Mouse (Mus musculus): ENCODE data around the gene Hist1h1t. TPM values are rescaled to one million over a fixed set of nuclear protein-coding genes. Genes with fewer than 3 reads are reported as not detected.
"Not testable (repeated sequence)": the region's sequence is repeated elsewhere in the genome, so short reads cannot be mapped to it uniquely, and the experiment has no call there.

The Hist1h1t gene
- polyA plus RNA-seq, 1 experiment, result 0.11 TPM

GRCm38 (mm10) chr13:23683755-23684281 lies 11.8 kb upstream of the Hist1h1t start, which contains the start of the genes Hist1h2ac and Hist1h2bc:
Gene Hist1h2ac, minus strand, starts transcription at chr13:23683948.
Gene Hist1h2bc, plus strand, starts transcription at chr13:23684199.
- peak; percentile 78 for DNase-seq
- H3K27ac ChIP-seq (ENCODE audit: control insufficient read depth, insufficient read depth, low read length), result peak within 1 kb of the TSS; percentile 100
- no peaks in the 10 kb centered on the region for H3K27me3 ChIP-seq (ENCODE audit: control insufficient read depth, insufficient read depth, low read length)
- TF ChIP-seq CTCF (IDR thresholded peaks at IDR 0.05; ENCODE audit: borderline replicate concordance, control insufficient read depth, extremely low read depth, insufficient read depth, low read length, poor library complexity), result peak; percentile 29; the same call in 1 of the 2 replicates
- TF ChIP-seq POLR2A (IDR thresholded peaks at IDR 0.05; ENCODE audit: control insufficient read depth, extremely low read depth, insufficient read depth, low read length, poor library complexity), result no peak
- peaks cover 3% of the 10 kb centered on the region; the same call in 1 of the 2 replicates for H3K4me1 ChIP-seq (replicated peaks; ENCODE audit: control insufficient read depth, insufficient read depth, low read length)
- under 1% methylated on average over 29 of the region's 32 CpGs for WGBS
- peak within 1 kb of the TSS; percentile 75 for H3K4me3 ChIP-seq (ENCODE audit: control insufficient read depth, insufficient read depth, low read length)
- no peaks in the 10 kb centered on the region for H3K36me3 ChIP-seq (ENCODE audit: control insufficient read depth, insufficient read depth, low read length)

DNA sequence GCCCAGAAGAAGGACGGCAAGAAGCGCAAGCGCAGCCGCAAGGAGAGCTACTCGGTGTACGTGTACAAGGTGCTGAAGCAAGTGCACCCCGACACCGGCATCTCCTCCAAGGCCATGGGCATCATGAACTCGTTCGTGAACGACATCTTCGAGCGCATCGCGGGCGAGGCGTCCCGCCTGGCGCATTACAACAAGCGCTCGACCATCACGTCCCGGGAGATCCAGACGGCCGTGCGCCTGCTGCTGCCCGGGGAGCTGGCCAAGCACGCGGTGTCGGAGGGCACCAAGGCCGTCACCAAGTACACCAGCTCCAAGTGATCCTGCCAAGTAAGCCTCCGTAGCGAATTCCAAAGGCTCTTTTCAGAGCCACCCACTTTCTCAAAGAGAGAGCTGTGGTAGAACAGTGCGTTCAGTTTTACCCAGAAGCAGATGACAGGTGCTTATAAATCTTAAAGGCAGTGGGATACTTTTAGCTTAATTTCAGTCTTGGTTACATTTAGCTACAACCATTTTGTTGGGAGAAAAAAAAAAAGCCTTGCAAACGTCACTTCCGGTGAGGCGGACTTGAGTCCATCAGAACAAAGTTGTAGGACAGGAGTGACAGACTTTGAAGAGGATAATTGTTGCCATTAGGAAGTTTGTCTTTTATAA lies 11.2 kb upstream of the Hist1h1t start:
- under 1% methylated on average over 18 of the region's 37 CpGs for WGBS
- Histone ChIP-seq H3K27ac (ENCODE audit: control insufficient read depth, insufficient read depth, low read length) (peak overlapping the region; percentile 100), H3K4me3 (ENCODE audit: control insufficient read depth, insufficient read depth, low read length) (peak overlapping the region; percentile 75)
- not testable (repeated sequence) for H3K4me1 ChIP-seq (replicated peaks; ENCODE audit: control insufficient read depth, insufficient read depth, low read length); H3K27me3 ChIP-seq (ENCODE audit: control insufficient read depth, insufficient read depth, low read length); H3K36me3 ChIP-seq (ENCODE audit: control insufficient read depth, insufficient read depth, low read length)
- peak; percentile 78; the same call in 1 of the 2 replicates for TF ChIP-seq POLR2A (IDR thresholded peaks at IDR 0.05; ENCODE audit: control insufficient read depth, extremely low read depth, insufficient read depth, low read length, poor library complexity)
- DNase-seq, result peak; percentile 50

DNA sequence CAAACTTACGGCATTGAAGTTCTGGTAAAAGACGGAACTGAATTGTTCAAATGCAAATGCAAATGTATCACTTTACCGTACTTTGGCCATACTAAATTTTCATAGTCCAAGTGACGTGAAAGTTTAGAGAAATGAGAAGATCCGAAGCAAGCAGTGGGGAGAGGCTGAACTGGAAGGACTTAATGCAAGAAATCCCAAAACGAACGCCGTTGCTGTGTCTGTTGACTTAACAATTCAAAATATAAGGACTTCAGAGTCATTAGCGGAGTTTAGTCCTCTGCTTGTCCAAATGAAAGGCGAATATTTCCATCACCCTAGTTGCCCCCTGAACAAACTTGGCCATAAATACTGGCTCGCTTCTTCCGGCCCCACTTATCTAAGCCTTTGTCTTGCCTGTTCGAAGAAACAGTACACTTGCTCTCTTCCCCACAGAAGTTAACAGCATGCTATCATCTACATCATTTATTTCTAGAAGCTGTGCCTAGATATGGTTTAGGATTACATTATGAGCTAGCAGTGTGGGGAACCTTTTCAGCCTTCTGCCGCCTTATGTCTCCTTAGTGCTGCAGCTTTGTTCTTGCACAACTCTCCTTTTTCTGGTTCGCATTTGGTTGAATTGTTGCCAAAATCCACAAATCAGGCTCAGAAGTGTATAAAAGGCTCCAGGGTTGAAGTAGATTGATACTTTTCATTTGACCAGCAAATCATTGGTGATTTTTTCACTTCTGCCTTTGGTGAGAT lies 10.3 kb upstream of the Hist1h1t start:
- no peaks in the 10 kb centered on the region for H3K27me3 ChIP-seq (ENCODE audit: control insufficient read depth, insufficient read depth, low read length)
- peaks cover 3% of the 10 kb centered on the region; the same call in 1 of the 2 replicates for H3K4me1 ChIP-seq (replicated peaks; ENCODE audit: control insufficient read depth, insufficient read depth, low read length)
- H3K4me3 ChIP-seq (ENCODE audit: control insufficient read depth, insufficient read depth, low read length), result no peak overlapping the region
- no peaks in the 10 kb centered on the region for H3K36me3 ChIP-seq (ENCODE audit: control insufficient read depth, insufficient read depth, low read length)
- peak overlapping the region; percentile 33; the same call in 1 of the 2 replicates for H3K27ac ChIP-seq (ENCODE audit: control insufficient read depth, insufficient read depth, low read length)
- no peak for DNase-seq
- 3% methylated on average over 15 of the region's 15 CpGs for WGBS
- TF ChIP-seq POLR2A (IDR thresholded peaks at IDR 0.05; ENCODE audit: control insufficient read depth, extremely low read depth, insufficient read depth, low read length, poor library complexity), result no peak
- no peak for TF ChIP-seq CTCF (IDR thresholded peaks at IDR 0.05; ENCODE audit: borderline replicate concordance, control insufficient read depth, extremely low read depth, insufficient read depth, low read length, poor library complexity)

GRCm38 (mm10) chr13:23685966-23686365 lies 9.6 kb upstream of the Hist1h1t start:
- TF ChIP-seq CTCF (IDR thresholded peaks at IDR 0.05; ENCODE audit: borderline replicate concordance, control insufficient read depth, extremely low read depth, insufficient read depth, low read length, poor library complexity) (no peak), POLR2A (IDR thresholded peaks at IDR 0.05; ENCODE audit: control insufficient read depth, extremely low read depth, insufficient read depth, low read length, poor library complexity) (no peak)
- 40% methylated on average over 4 of the region's 4 CpGs for WGBS

DNA sequence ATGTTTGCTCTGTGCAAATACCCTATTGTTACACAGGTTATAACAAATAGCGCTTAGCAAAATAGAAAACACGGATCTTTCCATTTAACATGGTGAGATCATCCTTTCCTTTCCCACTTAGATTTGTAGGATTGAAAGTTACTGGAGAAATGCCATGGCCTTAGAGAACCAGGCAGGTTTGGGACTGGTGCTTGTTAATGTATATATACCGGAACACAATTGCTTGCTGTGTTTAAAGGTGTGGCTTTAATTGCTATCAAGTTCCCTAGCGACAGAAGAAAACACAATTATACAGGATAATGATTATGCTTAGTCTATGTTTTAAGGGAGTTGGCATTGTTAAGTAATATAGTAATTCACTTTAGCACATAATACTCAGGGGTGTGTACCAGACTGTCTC lies 8.4 kb upstream of the Hist1h1t start:
- Histone ChIP-seq H3K4me3 (ENCODE audit: control insufficient read depth, insufficient read depth, low read length) (no peak overlapping the region), H3K27ac (ENCODE audit: control insufficient read depth, insufficient read depth, low read length) (no peak overlapping the region), H3K36me3 (ENCODE audit: control insufficient read depth, insufficient read depth, low read length) (no peaks in the 10 kb centered on the region), H3K4me1 (replicated peaks; ENCODE audit: control insufficient read depth, insufficient read depth, low read length) (peaks cover 3% of the 10 kb centered on the region; the same call in 1 of the 2 replicates), H3K27me3 (ENCODE audit: control insufficient read depth, insufficient read depth, low read length) (no peaks in the 10 kb centered on the region)
- 97% methylated on average over 4 of the region's 4 CpGs for WGBS
- TF ChIP-seq CTCF (IDR thresholded peaks at IDR 0.05; ENCODE audit: borderline replicate concordance, control insufficient read depth, extremely low read depth, insufficient read depth, low read length, poor library complexity) (no peak), POLR2A (IDR thresholded peaks at IDR 0.05; ENCODE audit: control insufficient read depth, extremely low read depth, insufficient read depth, low read length, poor library complexity) (no peak)
- DNase-seq, result no peak

More at GRCm38 (mm10) chr13:23685966-23686365, 9.6 kb upstream of the Hist1h1t start:
- no peaks in the 10 kb centered on the region for H3K36me3 ChIP-seq (ENCODE audit: control insufficient read depth, insufficient read depth, low read length)
- H3K4me3 ChIP-seq (ENCODE audit: control insufficient read depth, insufficient read depth, low read length), result no peak overlapping the region
- H3K27me3 ChIP-seq (ENCODE audit: control insufficient read depth, insufficient read depth, low read length), result no peaks in the 10 kb centered on the region
- DNase-seq, result no peak
- H3K4me1 ChIP-seq (replicated peaks; ENCODE audit: control insufficient read depth, insufficient read depth, low read length), result peaks cover 3% of the 10 kb centered on the region; the same call in 1 of the 2 replicates
- no peak overlapping the region; the same call in 1 of the 2 replicates for H3K27ac ChIP-seq (ENCODE audit: control insufficient read depth, insufficient read depth, low read length)

GRCm38 (mm10) chr13:23687907-23688306 lies 7.7 kb upstream of the Hist1h1t start:
- no peak overlapping the region for H3K27ac ChIP-seq (ENCODE audit: control insufficient read depth, insufficient read depth, low read length)
- H3K27me3 ChIP-seq (ENCODE audit: control insufficient read depth, insufficient read depth, low read length), result no peaks in the 10 kb centered on the region
- no peaks in the 10 kb centered on the region for H3K36me3 ChIP-seq (ENCODE audit: control insufficient read depth, insufficient read depth, low read length)
- DNase-seq, result no peak
- H3K4me1 ChIP-seq (replicated peaks; ENCODE audit: control insufficient read depth, insufficient read depth, low read length), result no peaks in the 10 kb centered on the region
- WGBS, result 97% methylated on average over 7 of the region's 7 CpGs
- no peak overlapping the region for H3K4me3 ChIP-seq (ENCODE audit: control insufficient read depth, insufficient read depth, low read length)
- TF ChIP-seq CTCF (IDR thresholded peaks at IDR 0.05; ENCODE audit: borderline replicate concordance, control insufficient read depth, extremely low read depth, insufficient read depth, low read length, poor library complexity) (no peak), POLR2A (IDR thresholded peaks at IDR 0.05; ENCODE audit: control insufficient read depth, extremely low read depth, insufficient read depth, low read length, poor library complexity) (no peak)

Measured in thymus, adult 2 months (tissue).